Mouse (Mus musculus) forebrain, embryonic 14.5 days (tissue): ENCODE measurements at regions not wholly inside any gene's neighbourhood (a gene's known extent, or its start where the extent isn't known, plus 50 kb on each side); places are given as distances from the start of the nearest gene placed in this dataset.

Experiments
- ATAC-seq: fragments of 200-750 bp; cut with Nextera tagmentation; 2 replicates; pipeline ENCODE4 v1.8.0; 2017; ENCODE audit warnings: mild to moderate bottlenecking, moderate library complexity
- DNase-seq: peaks from one replicate; pipeline ENCODE4 v3.0.0-alpha.2; 2015; ENCODE audit warnings: low spot score
- H3K27ac ChIP-seq: fragments of 300-500 bp; sonication (generic); 2 replicates; pipeline ENCODE4 v1.5.1; 2014; ENCODE audit warnings: low read depth, mild to moderate bottlenecking, control low read depth, low read length, moderate library complexity
- H3K27me3 ChIP-seq: fragments of 300-500 bp; sonication (generic); replicated peaks from 2 replicates; pipeline ENCODE4 v1.6.1; 2014; ENCODE audit warnings: low read length, control low read depth, mixed read lengths; ENCODE audit not compliant: control insufficient read depth, insufficient read depth
- H3K36me3 ChIP-seq: fragments of 300-500 bp; sonication (generic); 2 replicates; pipeline ENCODE4 v1.6.1; 2014; ENCODE audit warnings: low read length, control low read depth; ENCODE audit not compliant: control insufficient read depth, insufficient read depth
- H3K4me1 ChIP-seq: fragments of 300-500 bp; sonication (generic); 2 replicates; pipeline ENCODE4 v1.6.1; 2014; ENCODE audit warnings: antibody characterized with exemption, low read length, control low read depth; ENCODE audit not compliant: control insufficient read depth, insufficient read depth
- H3K4me2 ChIP-seq: fragments of 300-500 bp; sonication (generic); 2 replicates; pipeline ENCODE4 v1.6.1; 2014; ENCODE audit warnings: mild to moderate bottlenecking, control low read depth, low read length
- H3K4me3 ChIP-seq: fragments of 300-500 bp; sonication (generic); 2 replicates; pipeline ENCODE4 v1.5.1; 2014; ENCODE audit warnings: low read depth, low read length, control low read depth
- H3K9ac ChIP-seq: fragments of 300-500 bp; sonication (generic); 2 replicates; pipeline ENCODE4 v1.6.1; 2014; ENCODE audit warnings: mild to moderate bottlenecking, low read length, control low read depth, moderate library complexity
- H3K9me3 ChIP-seq: fragments of 300-500 bp; sonication (generic); replicated peaks from 2 replicates; pipeline ENCODE4 v1.6.1; 2016; ENCODE audit warnings: low read length, control low read depth, mixed read lengths; ENCODE audit not compliant: control insufficient read depth
- WGBS: fragments of 180-500 bp; shearing (Covaris S2); extraction: QIAGEN DNeasy Blood & Tissue Kit; methylation state at CpG from one replicate; pipeline ENCODE4 v1.1.7; 2014; 5-methylcytosine and 5-hydroxymethylcytosine counted together

DNA sequence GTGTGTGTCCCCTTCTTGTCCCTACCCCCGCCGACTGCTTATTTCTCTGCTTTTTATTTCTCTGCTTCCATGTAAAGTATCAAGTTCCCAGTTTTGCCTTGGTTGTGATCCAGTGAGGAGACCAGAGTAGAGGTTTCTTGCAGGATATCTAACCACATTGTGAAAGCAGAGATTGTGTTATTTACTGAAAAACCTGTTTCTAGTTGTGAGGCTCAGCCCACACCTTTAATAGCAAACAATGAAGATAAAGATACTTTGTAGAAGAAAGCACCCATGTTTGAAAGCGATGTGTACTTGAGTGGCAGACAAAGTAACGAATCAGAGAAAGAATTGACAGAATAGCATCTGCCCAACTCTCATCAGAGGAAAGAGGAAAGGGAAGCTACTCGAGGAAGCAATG is 218.7 kb upstream of the Fam19a5 start:
- WGBS = 87% methylated on average over 5 of the region's 5 CpGs
- Histone ChIP-seq H3K9me3 (no peaks in the 10 kb centered on the region), H3K27me3 (no peaks in the 10 kb centered on the region), H3K4me2 (no peak overlapping the region), H3K4me3 (no peak overlapping the region), H3K36me3 (no peaks in the 10 kb centered on the region), H3K9ac (no peak overlapping the region), H3K27ac (no peak overlapping the region), H3K4me1 (no peaks in the 10 kb centered on the region)
- DNase-seq (no peak), ATAC-seq (no peak)

DNA sequence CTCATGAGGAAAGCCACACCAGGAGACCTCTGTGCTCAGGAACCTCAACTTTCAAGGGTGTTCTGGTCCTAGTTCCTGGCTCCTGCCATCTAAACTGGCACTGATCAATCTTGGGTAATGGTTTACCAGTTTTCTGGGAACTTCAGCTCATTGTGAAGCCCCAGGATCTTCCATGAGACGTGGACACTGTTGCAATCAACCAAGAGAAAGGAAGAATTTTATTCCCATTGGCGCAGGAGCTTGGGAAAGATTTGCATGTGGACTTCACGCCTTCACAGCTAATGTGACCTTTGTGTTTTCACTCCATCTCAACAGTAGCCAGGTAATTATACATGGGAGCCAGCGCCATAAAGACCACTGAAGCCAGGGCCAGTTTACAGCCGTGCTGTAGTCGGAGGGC is 217.8 kb upstream of the Fam19a5 start:
- Histone ChIP-seq H3K27me3 (no peaks in the 10 kb centered on the region), H3K9ac (no peak overlapping the region), H3K4me2 (no peak overlapping the region), H3K36me3 (no peaks in the 10 kb centered on the region), H3K9me3 (no peaks in the 10 kb centered on the region), H3K4me1 (no peaks in the 10 kb centered on the region), H3K4me3 (no peak overlapping the region), H3K27ac (no peak overlapping the region)
- ATAC-seq (no peak), DNase-seq (no peak)
- 65% methylated on average over 6 of the region's 6 CpGs for WGBS

DNA sequence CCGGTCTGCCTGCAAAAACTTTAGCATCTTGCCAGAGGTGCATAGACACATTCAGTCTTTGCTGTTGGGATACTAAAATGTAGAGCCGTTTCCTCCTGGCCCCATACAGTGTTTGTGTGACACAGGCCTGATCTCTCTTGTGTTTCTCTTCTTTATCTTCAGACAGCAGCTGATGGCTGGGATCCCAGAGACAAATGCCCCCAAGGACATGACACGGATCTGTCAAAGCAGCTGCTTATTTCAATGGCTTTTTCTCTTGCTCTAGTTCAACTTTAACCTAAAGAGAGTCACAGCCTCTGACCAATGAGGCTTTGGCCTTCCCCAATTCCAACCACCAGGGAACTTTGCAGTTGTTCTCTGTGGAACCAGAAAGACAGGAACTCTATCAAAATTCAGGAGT is 211.7 kb upstream of the Fam19a5 start:
- ATAC-seq (no peak), DNase-seq (no peak)
- H3K27ac ChIP-seq = no peak overlapping the region
- H3K4me3 ChIP-seq = no peak overlapping the region
- H3K27me3 ChIP-seq = no peaks in the 10 kb centered on the region
- no peak overlapping the region for H3K4me2 ChIP-seq
- H3K9ac ChIP-seq = no peak overlapping the region
- H3K9me3 ChIP-seq = no peaks in the 10 kb centered on the region
- H3K36me3 ChIP-seq = no peaks in the 10 kb centered on the region
- 82% methylated on average over 3 of the region's 3 CpGs for WGBS
- peaks cover 10% of the 10 kb centered on the region for H3K4me1 ChIP-seq

- H3K9ac ChIP-seq = no peak overlapping the region
- H3K4me1 ChIP-seq = peaks cover 10% of the 10 kb centered on the region
- H3K4me2 ChIP-seq = no peak overlapping the region
- no peak overlapping the region for H3K27ac ChIP-seq
- DNase-seq (peak; percentile 42), ATAC-seq (no peak)
- WGBS = 66% methylated on average over 4 of the region's 4 CpGs
- no peak overlapping the region for H3K4me3 ChIP-seq
- no peaks in the 10 kb centered on the region for H3K36me3 ChIP-seq
- H3K27me3 ChIP-seq = no peaks in the 10 kb centered on the region
- no peaks in the 10 kb centered on the region for H3K9me3 ChIP-seq
Observed at GRCm38 (mm10) chr15:87333527-87333926, 210.6 kb upstream of the Fam19a5 start.

DNA sequence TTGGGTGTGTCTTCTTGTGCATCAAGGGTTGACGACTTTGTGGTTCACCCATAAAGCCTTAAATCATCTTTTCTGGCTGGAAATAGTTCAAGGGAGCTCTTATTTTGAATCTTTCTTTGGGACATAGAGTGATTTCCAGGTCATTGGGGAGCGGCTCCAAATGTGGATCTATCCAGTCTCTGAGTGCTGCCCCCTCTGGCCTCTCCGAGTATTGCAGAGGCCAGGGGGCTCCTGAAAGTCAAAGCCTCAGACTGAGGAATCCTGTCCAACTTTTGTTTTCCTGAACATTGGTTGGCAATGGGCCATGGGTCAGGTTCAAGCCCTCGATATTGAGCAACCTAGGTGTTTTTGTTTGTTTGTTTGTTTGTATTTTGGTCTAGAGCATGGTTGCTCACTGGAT is 209.7 kb upstream of the Fam19a5 start:
- DNase-seq = peak; percentile 13
- Histone ChIP-seq H3K27me3 (no peaks in the 10 kb centered on the region), H3K4me2 (no peak overlapping the region), H3K4me1 (peaks cover 10% of the 10 kb centered on the region), H3K4me3 (no peak overlapping the region), H3K9me3 (no peaks in the 10 kb centered on the region), H3K27ac (no peak overlapping the region), H3K9ac (no peak overlapping the region), H3K36me3 (no peaks in the 10 kb centered on the region)
- ATAC-seq = no peak
- 75% methylated on average over 4 of the region's 4 CpGs for WGBS

- H3K4me3 ChIP-seq = no peak overlapping the region
- H3K27me3 ChIP-seq = no peaks in the 10 kb centered on the region
- H3K9ac ChIP-seq = no peak overlapping the region
- H3K27ac ChIP-seq = 0 out of 2 replicates have a peak overlapping the region, but pooled peaks have one; percentile 36
- 74% methylated on average over 4 of the region's 4 CpGs for WGBS
- peaks cover 10% of the 10 kb centered on the region for H3K4me1 ChIP-seq
- no peaks in the 10 kb centered on the region for H3K9me3 ChIP-seq
- DNase-seq = peak; percentile 9
- no peaks in the 10 kb centered on the region for H3K36me3 ChIP-seq
- 0 out of 2 replicates have a peak, but pooled peaks have one; percentile 5 for ATAC-seq
- no peak overlapping the region for H3K4me2 ChIP-seq
Observed at GRCm38 (mm10) chr15:87335324-87335723, 208.8 kb upstream of the Fam19a5 start.

DNA sequence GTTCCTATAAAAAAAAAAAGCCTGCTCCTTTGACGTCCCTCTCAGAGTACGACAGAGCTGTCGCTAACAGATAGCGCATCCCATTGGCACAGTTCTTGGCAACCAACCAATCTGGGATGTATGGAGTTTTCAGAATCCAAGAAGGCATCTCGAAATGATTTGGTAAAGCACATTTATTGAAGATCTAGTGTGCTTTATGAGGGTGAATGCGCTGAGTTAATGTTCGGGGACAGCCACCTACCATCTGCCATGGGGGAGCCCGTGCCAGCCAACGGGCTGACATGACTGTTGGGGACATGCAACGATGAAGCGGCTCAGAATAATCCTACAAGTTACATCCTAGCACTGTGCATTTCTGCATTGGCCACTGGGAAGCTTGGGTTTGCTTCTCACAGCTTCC is 208.4 kb upstream of the Fam19a5 start:
- 61% methylated on average over 11 of the region's 11 CpGs for WGBS
- Histone ChIP-seq H3K27me3 (no peaks in the 10 kb centered on the region), H3K4me2 (no peak overlapping the region), H3K36me3 (no peaks in the 10 kb centered on the region), H3K9me3 (no peaks in the 10 kb centered on the region), H3K9ac (no peak overlapping the region), H3K27ac (0 out of 2 replicates have a peak overlapping the region, but pooled peaks have one; percentile 36), H3K4me3 (no peak overlapping the region), H3K4me1 (peaks cover 10% of the 10 kb centered on the region)
- ATAC-seq (peak; percentile 66; the same call in 1 of the 2 replicates), DNase-seq (peak; percentile 84)

DNA sequence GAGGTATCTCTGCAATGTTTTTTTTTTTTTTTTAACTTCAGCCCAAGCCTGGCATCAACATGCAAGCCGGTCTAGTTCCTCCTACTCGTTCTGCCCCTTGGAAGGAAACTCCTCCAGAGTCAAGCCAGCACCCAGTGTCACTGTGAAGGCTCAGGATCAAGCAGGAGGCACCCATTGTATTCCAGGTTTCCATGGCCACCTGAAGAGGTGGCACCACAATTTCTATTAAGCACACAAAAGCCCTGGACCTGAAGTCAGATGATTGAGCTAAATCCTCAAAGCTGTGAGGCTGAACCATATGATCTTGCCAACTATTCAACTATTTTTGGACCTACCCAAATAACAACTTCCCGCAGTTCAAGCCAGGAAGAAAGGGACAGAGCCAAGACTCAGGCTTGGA is 204.2 kb upstream of the Fam19a5 start:
- Histone ChIP-seq H3K9me3 (no peaks in the 10 kb centered on the region), H3K4me2 (no peak overlapping the region), H3K9ac (no peak overlapping the region), H3K4me1 (peaks cover 10% of the 10 kb centered on the region), H3K27me3 (no peaks in the 10 kb centered on the region), H3K4me3 (no peak overlapping the region), H3K27ac (no peak overlapping the region), H3K36me3 (no peaks in the 10 kb centered on the region)
- DNase-seq (peak; percentile 53), ATAC-seq (no peak)
- 27% methylated on average over 3 of the region's 3 CpGs for WGBS

- 91% methylated on average over 1 of the region's 1 CpGs for WGBS
Observed at GRCm38 (mm10) chr15:87342656-87343055, 201.4 kb upstream of the Fam19a5 start.

More at GRCm38 (mm10) chr15:87342656-87343055, 201.4 kb upstream of the Fam19a5 start:
- no peak overlapping the region for H3K4me3 ChIP-seq
- no peaks in the 10 kb centered on the region; the same call in 1 of the 2 replicates for H3K4me1 ChIP-seq
- no peaks in the 10 kb centered on the region for H3K27me3 ChIP-seq
- H3K4me2 ChIP-seq = no peak overlapping the region
- ATAC-seq (no peak), DNase-seq (no peak)
- H3K36me3 ChIP-seq = no peaks in the 10 kb centered on the region
- H3K9ac ChIP-seq = no peak overlapping the region
- no peaks in the 10 kb centered on the region for H3K9me3 ChIP-seq
- H3K27ac ChIP-seq = no peak overlapping the region
